Mouse (Mus musculus) bone marrow macrophage, adult 2 months (primary cell): ENCODE data around the gene Atp2a3.

Experiments used
- CTCF ChIP-seq: IDR thresholded peaks from 2 replicates; pipeline ENCODE4 v1.5.1; 2012; ENCODE audit warnings: low read depth, mild to moderate bottlenecking, low read length, moderate library complexity
- POLR2A ChIP-seq: IDR thresholded peaks from 2 replicates; pipeline ENCODE4 v1.6.1; 2012; ENCODE audit warnings: mild to moderate bottlenecking, low read depth, low read length, borderline replicate concordance

DNA sequence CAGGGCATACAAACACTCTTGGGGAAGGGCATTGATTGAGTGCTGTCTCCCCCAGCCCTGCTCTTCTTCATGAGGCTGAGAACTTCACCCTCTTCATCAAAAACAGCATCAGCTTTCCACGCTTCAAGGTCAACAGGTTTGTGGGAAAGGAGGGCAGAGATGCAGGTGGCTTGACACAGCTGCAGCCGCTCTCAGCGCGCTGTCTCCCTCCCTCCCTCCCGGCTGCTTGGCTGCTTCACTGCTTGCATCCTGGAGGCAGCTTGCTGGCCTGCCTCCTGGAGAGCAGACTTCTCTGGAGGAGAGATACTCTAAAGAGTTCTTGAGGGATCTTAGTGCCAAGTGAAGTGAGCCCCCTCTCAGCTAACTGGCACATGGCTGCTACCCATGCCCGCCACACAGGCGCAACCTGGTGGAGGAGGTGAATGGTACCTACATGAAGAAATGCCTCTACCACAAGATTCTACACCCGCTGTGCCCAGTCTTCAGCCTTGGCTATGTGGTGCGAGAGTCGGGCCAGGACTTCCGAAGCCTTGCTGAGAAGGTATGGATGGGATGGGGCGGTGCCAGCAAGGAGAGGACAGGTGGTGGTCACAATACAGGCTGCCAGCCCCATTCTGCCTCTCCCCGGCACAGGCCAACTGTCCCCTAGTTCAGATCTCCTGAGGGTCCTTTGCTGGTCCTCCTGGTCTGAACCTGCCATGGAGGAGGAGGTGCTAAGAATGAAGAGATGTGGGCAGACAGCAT lies 48.7 kb downstream of the Atp2a3 start:
- TF ChIP-seq CTCF: no peak
- no peak for TF ChIP-seq POLR2A
